Mouse (Mus musculus): ENCODE measurements around the gene Mon1a. TPM values are rescaled to one million over a fixed set of nuclear protein-coding genes. Genes with fewer than 3 reads are reported as not detected.
A peak's percentile ranks its signal among the peaks of the same experiment; 100 is the strongest.

The Mon1a gene
- polyA plus RNA-seq, 1 experiment from 2014 or later, result 22.6 TPM

DNA sequence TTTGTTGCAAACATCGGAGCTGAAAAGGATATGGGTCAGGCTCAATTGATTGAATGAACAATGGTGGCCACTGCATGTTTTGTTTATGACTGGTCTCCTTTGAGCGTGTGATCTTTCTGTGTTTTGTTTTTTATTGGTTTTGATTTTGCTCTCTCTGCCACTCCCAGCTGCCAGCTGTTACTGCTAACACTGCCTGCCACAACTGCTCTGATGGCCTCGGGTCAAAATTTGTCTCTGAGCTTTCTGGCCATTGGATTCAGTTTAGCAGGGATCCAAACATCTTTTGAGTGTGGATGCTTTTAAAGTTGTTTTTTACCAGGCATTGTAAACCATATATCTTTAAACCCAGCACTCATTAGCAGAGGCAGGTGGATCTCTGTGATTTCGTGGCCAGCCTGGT lies 7.5 kb upstream of the Mon1a start:
- no peak for ATAC-seq
- H3K9me3 ChIP-seq (ENCODE audit: control insufficient read depth, low read length), result no peaks in the 10 kb centered on the region
- no peaks in the 10 kb centered on the region for H3K36me3 ChIP-seq (ENCODE audit: control insufficient read depth, insufficient read depth, low read length)
- H3K4me1 ChIP-seq (ENCODE audit: control insufficient read depth, insufficient read depth, low read depth, low read length), result no peaks in the 10 kb centered on the region
- 71% methylated on average over 4 of the region's 4 CpGs for WGBS
- H3K27me3 ChIP-seq (replicated peaks; ENCODE audit: control insufficient read depth, insufficient read depth, low read length), result peaks cover 3% of the 10 kb centered on the region; the same call in 1 of the 2 replicates
- H3K27ac ChIP-seq (ENCODE audit: low read depth, low read length), result no peak overlapping the region
- no peak overlapping the region for H3K4me2 ChIP-seq (ENCODE audit: low read length)
- H3K4me3 ChIP-seq (ENCODE audit: low read length), result no peak overlapping the region
- no peak overlapping the region for H3K9ac ChIP-seq (ENCODE audit: low read depth, low read length)

GRCm38 (mm10) chr9:107888267-107888850 lies 408 bp downstream of the Mon1a start:
- peak; percentile 85 for ATAC-seq
- Histone ChIP-seq H3K4me2 (ENCODE audit: low read length) (peak overlapping the region; percentile 88), H3K9me3 (ENCODE audit: control insufficient read depth, low read length) (no peaks in the 10 kb centered on the region), H3K36me3 (ENCODE audit: control insufficient read depth, insufficient read depth, low read length) (no peaks in the 10 kb centered on the region), H3K4me1 (ENCODE audit: control insufficient read depth, insufficient read depth, low read depth, low read length) (peaks cover 10% of the 10 kb centered on the region), H3K27me3 (replicated peaks; ENCODE audit: control insufficient read depth, insufficient read depth, low read length) (peaks cover 3% of the 10 kb centered on the region; the same call in 1 of the 2 replicates), H3K4me3 (ENCODE audit: low read length) (peak overlapping the region; percentile 94), H3K9ac (ENCODE audit: low read depth, low read length) (peak overlapping the region; percentile 88), H3K27ac (ENCODE audit: low read depth, low read length) (peak overlapping the region; percentile 82)
- WGBS, result under 1% methylated on average over 17 of the region's 18 CpGs

DNA sequence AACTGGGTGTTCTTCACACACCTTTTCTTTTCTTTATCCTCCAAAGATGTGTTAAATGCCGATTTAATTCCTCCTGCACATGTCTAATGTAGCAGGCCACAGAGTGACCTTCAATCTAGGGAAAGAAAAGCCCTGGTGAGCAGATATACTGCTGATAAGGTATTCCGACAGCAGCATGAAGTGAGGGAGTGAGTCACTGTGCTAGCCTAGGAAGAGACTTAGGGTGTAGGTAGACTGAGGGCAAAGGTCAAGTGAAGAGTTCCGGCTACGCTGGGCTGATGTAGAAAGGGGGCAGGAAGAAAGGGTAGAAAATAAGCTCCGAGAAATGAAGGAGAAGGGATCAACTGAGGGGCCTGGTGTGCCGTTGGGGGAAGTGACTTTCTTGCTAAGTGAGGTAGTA lies 2.3 kb downstream of the Mon1a start:
- Histone ChIP-seq H3K4me2 (ENCODE audit: low read length) (no peak overlapping the region), H3K4me3 (ENCODE audit: low read length) (no peak overlapping the region), H3K4me1 (ENCODE audit: control insufficient read depth, insufficient read depth, low read depth, low read length) (peaks cover 10% of the 10 kb centered on the region), H3K27ac (ENCODE audit: low read depth, low read length) (no peak overlapping the region), H3K27me3 (replicated peaks; ENCODE audit: control insufficient read depth, insufficient read depth, low read length) (no peaks in the 10 kb centered on the region; the same call in 1 of the 2 replicates), H3K36me3 (ENCODE audit: control insufficient read depth, insufficient read depth, low read length) (no peaks in the 10 kb centered on the region), H3K9me3 (ENCODE audit: control insufficient read depth, low read length) (no peaks in the 10 kb centered on the region), H3K9ac (ENCODE audit: low read depth, low read length) (no peak overlapping the region)
- no peak for ATAC-seq
- WGBS, result 95% methylated on average over 6 of the region's 6 CpGs

- no peak overlapping the region for H3K27ac ChIP-seq (ENCODE audit: low read depth, low read length)
- no peak overlapping the region for H3K4me3 ChIP-seq (ENCODE audit: low read length)
- no peaks in the 10 kb centered on the region for H3K9me3 ChIP-seq (ENCODE audit: control insufficient read depth, low read length)
- ATAC-seq, result no peak
- no peak overlapping the region for H3K9ac ChIP-seq (ENCODE audit: low read depth, low read length)
- no peaks in the 10 kb centered on the region; the same call in 1 of the 2 replicates for H3K27me3 ChIP-seq (replicated peaks; ENCODE audit: control insufficient read depth, insufficient read depth, low read length)
- no peak overlapping the region for H3K4me2 ChIP-seq (ENCODE audit: low read length)
- peaks cover 10% of the 10 kb centered on the region for H3K4me1 ChIP-seq (ENCODE audit: control insufficient read depth, insufficient read depth, low read depth, low read length)
- H3K36me3 ChIP-seq (ENCODE audit: control insufficient read depth, insufficient read depth, low read length), result no peaks in the 10 kb centered on the region
- 100% methylated on average over 1 of the region's 1 CpGs for WGBS
Observed at GRCm38 (mm10) chr9:107891023-107891422, 3.1 kb downstream of the Mon1a start.

DNA sequence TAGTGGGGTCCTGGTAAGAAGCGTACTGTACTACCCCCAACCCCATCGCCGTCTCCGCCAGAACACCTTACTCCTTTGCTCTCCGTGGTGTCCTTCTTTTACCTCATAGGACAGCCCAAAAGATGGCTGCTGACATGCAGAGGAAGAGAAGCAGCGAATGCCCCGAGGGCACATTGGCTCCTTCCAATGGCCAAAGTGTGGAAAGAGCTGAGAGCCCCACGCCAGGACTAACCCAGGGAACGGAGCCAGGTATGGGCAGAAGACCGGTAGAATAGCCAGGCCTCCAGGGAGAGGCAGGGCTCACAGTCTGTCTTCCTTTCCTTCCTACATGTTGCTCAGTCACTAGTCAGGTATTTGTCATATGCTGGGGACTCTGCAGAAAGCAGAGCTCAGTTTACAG lies 10.6 kb downstream of the Mon1a start:
- Histone ChIP-seq H3K4me1 (ENCODE audit: control insufficient read depth, insufficient read depth, low read depth, low read length) (peaks cover 6% of the 10 kb centered on the region; the same call in 1 of the 2 replicates), H3K4me3 (ENCODE audit: low read length) (no peak overlapping the region), H3K27me3 (replicated peaks; ENCODE audit: control insufficient read depth, insufficient read depth, low read length) (no peaks in the 10 kb centered on the region), H3K27ac (ENCODE audit: low read depth, low read length) (no peak overlapping the region), H3K4me2 (ENCODE audit: low read length) (no peak overlapping the region), H3K9ac (ENCODE audit: low read depth, low read length) (no peak overlapping the region), H3K36me3 (ENCODE audit: control insufficient read depth, insufficient read depth, low read length) (no peaks in the 10 kb centered on the region), H3K9me3 (ENCODE audit: control insufficient read depth, low read length) (no peaks in the 10 kb centered on the region)
- 89% methylated on average over 10 of the region's 10 CpGs for WGBS
- no peak for ATAC-seq

GRCm38 (mm10) chr9:107899855-107900254 lies 11.9 kb downstream of the Mon1a start:
- Histone ChIP-seq H3K27ac (ENCODE audit: low read depth, low read length) (no peak overlapping the region), H3K27me3 (replicated peaks; ENCODE audit: control insufficient read depth, insufficient read depth, low read length) (no peaks in the 10 kb centered on the region), H3K4me1 (ENCODE audit: control insufficient read depth, insufficient read depth, low read depth, low read length) (peaks cover 6% of the 10 kb centered on the region; the same call in 1 of the 2 replicates), H3K9ac (ENCODE audit: low read depth, low read length) (no peak overlapping the region), H3K36me3 (ENCODE audit: control insufficient read depth, insufficient read depth, low read length) (no peaks in the 10 kb centered on the region), H3K4me3 (ENCODE audit: low read length) (no peak overlapping the region), H3K4me2 (ENCODE audit: low read length) (no peak overlapping the region), H3K9me3 (ENCODE audit: control insufficient read depth, low read length) (no peaks in the 10 kb centered on the region)
- no peak for ATAC-seq
- WGBS, result 72% methylated on average over 12 of the region's 12 CpGs

- H3K4me1 ChIP-seq (ENCODE audit: control insufficient read depth, insufficient read depth, low read depth, low read length), result peaks cover 6% of the 10 kb centered on the region; the same call in 1 of the 2 replicates
- H3K27me3 ChIP-seq (replicated peaks; ENCODE audit: control insufficient read depth, insufficient read depth, low read length), result no peaks in the 10 kb centered on the region
- WGBS, result 5% methylated on average over 42 of the region's 44 CpGs
- H3K4me3 ChIP-seq (ENCODE audit: low read length), result peak overlapping the region; percentile 40
- no peaks in the 10 kb centered on the region for H3K9me3 ChIP-seq (ENCODE audit: control insufficient read depth, low read length)
- peak overlapping the region; percentile 27; the same call in 1 of the 2 replicates for H3K27ac ChIP-seq (ENCODE audit: low read depth, low read length)
- peak; percentile 77 for ATAC-seq
- H3K36me3 ChIP-seq (ENCODE audit: control insufficient read depth, insufficient read depth, low read length), result no peaks in the 10 kb centered on the region
- peak overlapping the region; percentile 68 for H3K4me2 ChIP-seq (ENCODE audit: low read length)
- H3K9ac ChIP-seq (ENCODE audit: low read depth, low read length), result peak overlapping the region; percentile 66
Observed at GRCm38 (mm10) chr9:107900840-107901626, 13.1 kb downstream of the Mon1a start.

GRCm38 (mm10) chr9:107901627-107901914 lies 13.6 kb downstream of the Mon1a start:
- H3K4me3 ChIP-seq (ENCODE audit: low read length), result peak overlapping the region; percentile 40
- H3K9ac ChIP-seq (ENCODE audit: low read depth, low read length), result peak overlapping the region; percentile 66; the same call in 1 of the 2 replicates
- WGBS, result 11% methylated on average over 17 of the region's 17 CpGs
- no peaks in the 10 kb centered on the region for H3K36me3 ChIP-seq (ENCODE audit: control insufficient read depth, insufficient read depth, low read length)
- H3K27me3 ChIP-seq (replicated peaks; ENCODE audit: control insufficient read depth, insufficient read depth, low read length), result no peaks in the 10 kb centered on the region
- peaks cover 8% of the 10 kb centered on the region for H3K4me1 ChIP-seq (ENCODE audit: control insufficient read depth, insufficient read depth, low read depth, low read length)
- peak overlapping the region; percentile 68 for H3K4me2 ChIP-seq (ENCODE audit: low read length)
- no peaks in the 10 kb centered on the region for H3K9me3 ChIP-seq (ENCODE audit: control insufficient read depth, low read length)
- ATAC-seq, result no peak
- no peak overlapping the region for H3K27ac ChIP-seq (ENCODE audit: low read depth, low read length)

DNA sequence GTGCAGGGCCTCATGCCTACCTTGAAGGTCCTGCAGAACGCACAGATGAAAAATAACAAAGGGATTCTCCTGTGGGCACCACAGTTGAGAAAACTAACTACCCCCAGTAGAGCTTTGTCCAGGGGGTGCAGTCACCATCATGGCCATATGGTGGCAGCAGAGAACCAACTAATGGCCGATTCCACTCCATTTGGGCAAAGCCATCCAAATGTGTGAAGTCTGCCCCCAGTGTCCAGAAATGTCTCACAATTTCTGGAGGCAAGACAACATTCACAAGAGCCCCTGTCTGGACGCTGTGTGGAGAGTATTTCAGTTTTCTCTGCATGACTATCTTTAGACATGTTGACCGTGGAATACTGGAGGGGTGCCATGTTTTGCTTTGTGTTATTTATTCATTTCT lies 16.8 kb downstream of the Mon1a start:
- Histone ChIP-seq H3K9me3 (ENCODE audit: control insufficient read depth, low read length) (no peaks in the 10 kb centered on the region), H3K27ac (ENCODE audit: low read depth, low read length) (no peak overlapping the region), H3K27me3 (replicated peaks; ENCODE audit: control insufficient read depth, insufficient read depth, low read length) (no peaks in the 10 kb centered on the region), H3K4me2 (ENCODE audit: low read length) (no peak overlapping the region), H3K4me1 (ENCODE audit: control insufficient read depth, insufficient read depth, low read depth, low read length) (peaks cover 11% of the 10 kb centered on the region), H3K4me3 (ENCODE audit: low read length) (no peak overlapping the region), H3K36me3 (ENCODE audit: control insufficient read depth, insufficient read depth, low read length) (no peaks in the 10 kb centered on the region), H3K9ac (ENCODE audit: low read depth, low read length) (no peak overlapping the region)
- 1% methylated on average over 4 of the region's 4 CpGs for WGBS
- ATAC-seq, result peak; percentile 63

Measured in hindbrain, embryonic 16.5 days (tissue).